Mouse (Mus musculus) testis, adult 2 months (tissue): ENCODE data around the gene Fsd1.

Source experiments
- CTCF ChIP-seq: fragments of 200-500 bp; IDR thresholded peaks from 2 replicates; pipeline ENCODE4 v1.5.1; 2012; ENCODE audit warnings: low read depth, mild to moderate bottlenecking, inconsistent platforms, low read length, moderate library complexity; ENCODE audit not compliant: control insufficient read depth, insufficient read depth, insufficient replicate concordance
- POLR2A ChIP-seq: fragments of 200-500 bp; IDR thresholded peaks from 2 replicates; pipeline ENCODE4 v1.6.1; 2012; ENCODE audit warnings: low read depth, mild to moderate bottlenecking, inconsistent platforms, low read length, moderate library complexity; ENCODE audit not compliant: control insufficient read depth

GRCm38 (mm10) chr17:55990278-55990898, 4.1 kb downstream of the Fsd1 start:
- TF ChIP-seq CTCF (no peak), POLR2A (no peak)
